Mouse (Mus musculus) midbrain, postnatal 0 days (tissue): Measurements from ENCODE around the gene Fat3. TPM values are rescaled to one million over a fixed set of nuclear protein-coding genes. Genes with fewer than 3 reads are reported as not detected.
A peak's percentile ranks its signal among the peaks of the same experiment; 100 is the strongest.

ENCODE experiments used
- ATAC-seq: fragments of 200-750 bp; cut with Nextera tagmentation; 2 replicates; pipeline ENCODE4 v1.8.0; 2017; ENCODE audit warnings: moderate number of reproducible peaks, mild to moderate bottlenecking, moderate TSS enrichment, moderate library complexity; ENCODE audit not compliant: low FRiP score
- DNase-seq: peaks from one replicate; pipeline ENCODE4 v3.0.0-alpha.2; 2015; ENCODE audit warnings: low spot score
- H3K27ac ChIP-seq: fragments of 300-500 bp; sonication (generic); 2 replicates; pipeline ENCODE4 v1.5.1; 2014; ENCODE audit warnings: low read depth, mild to moderate bottlenecking, low read length, mixed read lengths
- H3K27me3 ChIP-seq: fragments of 300-500 bp; sonication (generic); 2 replicates; pipeline ENCODE4 v1.6.1; 2014; ENCODE audit warnings: low read length, control low read depth, mixed read lengths; ENCODE audit not compliant: insufficient read depth
- H3K36me3 ChIP-seq: fragments of 300-500 bp; sonication (generic); 2 replicates; pipeline ENCODE4 v1.6.1; 2014; ENCODE audit warnings: low read length, control low read depth, mixed read lengths; ENCODE audit not compliant: insufficient read depth
- H3K4me1 ChIP-seq: fragments of 300-500 bp; sonication (generic); 2 replicates; pipeline ENCODE4 v1.6.1; 2014; ENCODE audit warnings: mild to moderate bottlenecking, control low read depth, antibody characterized with exemption, low read length, mixed read lengths; ENCODE audit not compliant: insufficient read depth
- H3K4me2 ChIP-seq: fragments of 300-500 bp; sonication (generic); 2 replicates; pipeline ENCODE4 v1.6.1; 2014; ENCODE audit warnings: low read depth, mild to moderate bottlenecking, low read length, mixed read lengths; ENCODE audit not compliant: poor library complexity, severe bottlenecking
- H3K4me3 ChIP-seq: fragments of 300-500 bp; sonication (generic); 2 replicates; pipeline ENCODE4 v1.5.1; 2014; ENCODE audit warnings: low read depth, mild to moderate bottlenecking, low read length, moderate library complexity
- H3K9ac ChIP-seq: fragments of 300-500 bp; sonication (generic); replicated peaks from 2 replicates; pipeline ENCODE4 v1.6.1; 2014; ENCODE audit warnings: mild to moderate bottlenecking, low read length, moderate library complexity, mixed read lengths; ENCODE audit not compliant: poor library complexity, severe bottlenecking
- H3K9me3 ChIP-seq: fragments of 300-500 bp; sonication (generic); 2 replicates; pipeline ENCODE4 v1.6.1; 2016; ENCODE audit warnings: low read length, control low read depth
- CTCF ChIP-seq: IDR thresholded peaks from 2 replicates; pipeline ENCODE4 v1.5.1; 2016; ENCODE audit warnings: antibody characterized with exemption, mild to moderate bottlenecking
- WGBS: fragments of 180-500 bp; shearing (Covaris S2); extraction: QIAGEN DNeasy Blood & Tissue Kit; methylation state at CpG from one replicate; pipeline ENCODE4 v1.1.7; 2014; 5-methylcytosine and 5-hydroxymethylcytosine counted together
- polyA plus RNA-seq: library from polyadenylated mRNA; unstranded; fragments of >200 nt; fragmentation: Nextera tagmentation; extraction: Ambion mirVana; gene quantifications from 2 replicates; pipeline ENCODE4 v1.2.1, GENCODE M21; 2015
- total RNA-seq: library from RNA; depleted of rRNA; stranded (reverse); fragments of >200 nt; gene quantifications from 2 replicates; pipeline ENCODE4 v1.2.3, GENCODE M21; 2014

Fat3 gene
- total and polyA plus RNA-seq, 2 experiments from 2014 or later: 7.6 to 63.7 TPM

- Histone ChIP-seq H3K9ac (no peak overlapping the region), H3K4me3 (no peak overlapping the region), H3K36me3 (no peaks in the 10 kb centered on the region), H3K9me3 (no peaks in the 10 kb centered on the region), H3K4me1 (0 out of 2 replicates have a peak, but pooled peaks cover 2% of the 10 kb centered on the region), H3K27ac (no peak overlapping the region), H3K27me3 (no peaks in the 10 kb centered on the region), H3K4me2 (no peak overlapping the region)
- WGBS: 54% methylated on average over 5 of the region's 5 CpGs
- TF ChIP-seq CTCF: no peak
- ATAC-seq (no peak), DNase-seq (peak; percentile 31)
Measured at GRCm38 (mm10) chr9:16428589-16428988, 72.5 kb downstream of the Fat3 start.

- no peak overlapping the region for H3K27ac ChIP-seq
- H3K4me2 ChIP-seq: no peak overlapping the region
- H3K9me3 ChIP-seq: no peaks in the 10 kb centered on the region
- TF ChIP-seq CTCF: no peak
- H3K27me3 ChIP-seq: no peaks in the 10 kb centered on the region
- 88% methylated on average over 2 of the region's 2 CpGs for WGBS
- no peaks in the 10 kb centered on the region for H3K4me1 ChIP-seq
- no peaks in the 10 kb centered on the region for H3K36me3 ChIP-seq
- DNase-seq (no peak), ATAC-seq (no peak)
- H3K9ac ChIP-seq: no peak overlapping the region
- H3K4me3 ChIP-seq: no peak overlapping the region
Measured at GRCm38 (mm10) chr9:16422707-16423106, 78.4 kb downstream of the Fat3 start.

DNA sequence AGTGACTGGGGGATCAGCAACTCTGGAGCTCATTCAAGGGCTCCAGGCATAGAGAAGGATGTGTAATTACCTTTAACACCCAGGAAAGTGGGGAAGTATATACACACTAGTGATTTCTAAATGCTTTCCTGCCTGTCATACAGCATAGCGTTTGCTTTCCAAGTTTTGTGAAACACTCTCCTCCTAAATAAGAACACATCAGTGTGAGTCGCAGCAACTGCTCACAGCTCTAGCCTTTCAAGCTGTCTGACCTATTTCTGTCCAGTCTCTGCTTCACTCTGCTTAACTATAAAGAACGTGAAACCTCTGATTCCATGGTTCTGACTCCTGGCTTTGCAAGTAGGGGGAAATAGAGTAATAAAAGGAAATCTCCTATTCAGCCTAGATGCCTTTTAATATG is 98.3 kb downstream of the Fat3 start:
- ATAC-seq (no peak), DNase-seq (no peak)
- Histone ChIP-seq H3K4me2 (no peak overlapping the region), H3K9me3 (no peaks in the 10 kb centered on the region), H3K27me3 (no peaks in the 10 kb centered on the region), H3K27ac (no peak overlapping the region), H3K4me1 (peaks cover 3% of the 10 kb centered on the region; the same call in 1 of the 2 replicates), H3K4me3 (no peak overlapping the region), H3K36me3 (no peaks in the 10 kb centered on the region), H3K9ac (no peak overlapping the region)
- 54% methylated on average over 3 of the region's 3 CpGs for WGBS
- TF ChIP-seq CTCF: no peak

DNA sequence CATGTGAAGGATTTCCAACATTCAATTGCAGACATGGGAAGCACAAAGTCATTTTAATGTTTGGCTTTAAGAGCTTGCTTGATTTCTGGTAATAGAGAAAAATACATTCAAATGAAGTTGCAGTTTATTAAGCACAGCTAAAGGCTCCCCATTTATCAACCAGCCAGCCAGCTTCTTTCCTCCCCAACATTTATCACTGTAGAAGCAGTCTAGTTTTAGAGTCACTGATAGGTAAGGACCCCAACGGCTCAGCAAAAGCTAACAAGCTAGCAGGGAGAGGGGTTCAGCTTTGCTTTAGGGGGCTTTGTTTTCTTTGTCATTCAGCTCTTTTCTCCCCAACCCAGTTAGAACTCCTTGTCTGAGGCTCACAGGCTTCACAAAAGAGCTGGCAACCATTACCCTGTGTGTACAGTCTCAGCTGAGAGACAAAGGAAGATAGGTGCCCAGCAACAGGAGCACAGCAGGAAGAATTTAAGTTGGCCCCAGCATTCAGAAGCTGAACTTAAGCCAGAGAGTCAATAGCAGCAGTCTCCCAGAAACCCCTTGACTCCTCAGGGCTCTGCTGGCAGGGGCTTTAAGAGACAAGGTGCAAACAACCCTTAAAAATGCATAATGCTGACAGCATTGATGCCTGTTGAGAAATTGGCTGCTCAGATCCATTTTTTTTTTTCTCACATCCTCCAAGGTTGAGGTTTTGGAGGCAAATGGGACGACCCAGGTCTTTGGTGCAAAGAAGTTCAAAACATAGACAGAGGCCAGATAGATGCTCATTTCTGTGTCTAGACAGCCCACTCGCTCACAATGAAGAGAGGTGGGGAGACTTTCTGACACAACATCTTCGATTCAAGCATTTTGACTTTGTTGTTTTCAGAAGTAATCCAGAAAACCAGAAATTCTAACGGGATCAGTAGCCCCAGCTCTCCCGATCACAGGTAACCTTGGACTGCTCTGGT is 102.1 kb downstream of the Fat3 start:
- DNase-seq (peak; percentile 83), ATAC-seq (peak; percentile 78; the same call in 1 of the 2 replicates)
- no peak overlapping the region for H3K4me2 ChIP-seq
- no peak overlapping the region for H3K4me3 ChIP-seq
- H3K27me3 ChIP-seq: no peaks in the 10 kb centered on the region
- no peaks in the 10 kb centered on the region for H3K9me3 ChIP-seq
- H3K4me1 ChIP-seq: peaks cover 3% of the 10 kb centered on the region; the same call in 1 of the 2 replicates
- no peaks in the 10 kb centered on the region for H3K36me3 ChIP-seq
- TF ChIP-seq CTCF: no peak
- H3K27ac ChIP-seq: peak overlapping the region; percentile 59
- 25% methylated on average over 6 of the region's 6 CpGs for WGBS
- H3K9ac ChIP-seq: no peak overlapping the region

- Histone ChIP-seq H3K4me2 (no peak overlapping the region), H3K27ac (no peak overlapping the region), H3K27me3 (no peaks in the 10 kb centered on the region), H3K36me3 (no peaks in the 10 kb centered on the region), H3K4me3 (no peak overlapping the region), H3K9me3 (no peaks in the 10 kb centered on the region), H3K4me1 (no peaks in the 10 kb centered on the region), H3K9ac (no peak overlapping the region)
- DNase-seq: peak; percentile 9
- WGBS: 78% methylated on average over 4 of the region's 4 CpGs
- ATAC-seq: no peak
- TF ChIP-seq CTCF: no peak
Measured at GRCm38 (mm10) chr9:16389141-16389540, 111.9 kb downstream of the Fat3 start.

- H3K27me3 ChIP-seq: no peaks in the 10 kb centered on the region
- H3K36me3 ChIP-seq: no peaks in the 10 kb centered on the region
- DNase-seq (no peak), ATAC-seq (no peak)
- H3K9me3 ChIP-seq: no peaks in the 10 kb centered on the region
- no peak overlapping the region for H3K9ac ChIP-seq
- no peaks in the 10 kb centered on the region for H3K4me1 ChIP-seq
- no peak overlapping the region for H3K4me2 ChIP-seq
- no peak overlapping the region for H3K4me3 ChIP-seq
- no peak overlapping the region for H3K27ac ChIP-seq
- TF ChIP-seq CTCF: no peak
Measured at GRCm38 (mm10) chr9:16387527-16387926, 113.6 kb downstream of the Fat3 start.
